Mouse (Mus musculus) layer of hippocampus, adult 18-20 months (tissue): ENCODE results near the gene Hipk4. TPM values are rescaled to one million over a fixed set of nuclear protein-coding genes. Genes with fewer than 3 reads are reported as not detected.
"Not testable (repeated sequence)": the region's sequence is repeated elsewhere in the genome, so short reads cannot be mapped to it uniquely, and the experiment has no call there.

ENCODE experiments used
- DNase-seq, 2 experiments: peaks; one replicate each; pipeline ENCODE4 v3.0.0; 2022; ENCODE audit warnings: low spot score in 2 of 2
- total RNA-seq, 2 experiments: library from RNA; stranded (reverse); gene quantifications; 2 replicates each; pipeline ENCODE4 v1.2.3; 2021

The Hipk4 gene
- total RNA-seq, 2 experiments from 2014 or later = not detected

GRCm38 (mm10) chr7:27494659-27495367 is 28.3 kb upstream of the Hipk4 start:
- not testable (repeated sequence) for DNase-seq

DNA sequence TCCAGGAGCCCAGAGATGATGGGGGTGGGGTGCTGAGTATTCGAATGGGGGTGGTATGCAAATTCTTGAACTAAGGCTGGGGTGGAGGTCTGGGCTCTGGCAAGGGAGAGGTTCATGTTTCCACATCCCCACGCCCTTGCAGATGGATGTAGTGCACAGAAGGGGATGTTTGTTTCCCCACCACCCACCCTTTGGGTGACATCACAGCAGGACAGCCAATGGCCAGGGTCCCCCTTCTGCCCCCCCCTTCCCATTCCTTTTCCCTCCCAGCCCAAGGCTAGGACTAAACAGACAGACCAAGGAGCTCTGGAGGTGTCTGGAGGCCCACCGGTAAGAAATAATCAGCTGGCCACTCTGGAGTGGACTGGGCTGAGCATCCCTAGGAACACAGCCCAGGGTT is 24.0 kb upstream of the Hipk4 start, which contains the start of gene Prx:
TSS of gene Prx (plus strand) at position 289 of the 400 bp plus-strand sequence.
- DNase-seq = no peak

GRCm38 (mm10) chr7:27501620-27502019 is 21.4 kb upstream of the Hipk4 start:
- DNase-seq = no peak

DNA sequence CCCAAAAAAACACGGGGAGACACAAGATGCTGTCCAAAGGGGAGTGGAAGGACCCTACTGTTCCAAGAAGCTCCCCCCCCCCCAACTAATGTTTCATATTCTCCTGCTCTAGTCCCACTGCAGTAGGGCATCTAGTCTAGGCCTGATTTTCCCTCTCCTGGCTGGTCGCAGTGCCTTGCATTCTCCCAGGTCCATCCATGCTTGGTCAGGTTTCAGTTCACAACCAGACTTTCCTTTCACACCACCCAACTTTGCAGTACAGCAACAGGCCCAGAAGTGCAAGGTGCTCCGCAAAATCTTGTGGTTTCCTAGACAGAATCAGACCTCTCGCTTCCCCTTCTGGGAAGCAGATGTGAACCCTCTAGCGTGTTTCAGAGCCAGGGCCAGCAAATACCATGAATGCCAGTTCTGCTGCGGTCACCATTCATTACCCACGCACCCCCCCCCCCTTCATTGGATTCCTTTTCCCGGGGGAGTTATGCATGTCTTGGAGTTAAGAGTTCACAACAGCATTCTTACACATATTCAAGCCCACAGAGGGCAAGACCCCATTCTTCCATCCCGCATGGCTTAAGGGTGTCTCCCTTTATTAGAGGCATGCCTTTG is 16.2 kb upstream of the Hipk4 start:
- DNase-seq = no peak

- peak; percentile 81 to 90 for DNase-seq
Measured at GRCm38 (mm10) chr7:27507711-27508647, 15.1 kb upstream of the Hipk4 start.

- DNase-seq = peak in 1 of 2 experiments; percentile 58
Measured at GRCm38 (mm10) chr7:27508648-27509005, 14.4 kb upstream of the Hipk4 start.

DNA sequence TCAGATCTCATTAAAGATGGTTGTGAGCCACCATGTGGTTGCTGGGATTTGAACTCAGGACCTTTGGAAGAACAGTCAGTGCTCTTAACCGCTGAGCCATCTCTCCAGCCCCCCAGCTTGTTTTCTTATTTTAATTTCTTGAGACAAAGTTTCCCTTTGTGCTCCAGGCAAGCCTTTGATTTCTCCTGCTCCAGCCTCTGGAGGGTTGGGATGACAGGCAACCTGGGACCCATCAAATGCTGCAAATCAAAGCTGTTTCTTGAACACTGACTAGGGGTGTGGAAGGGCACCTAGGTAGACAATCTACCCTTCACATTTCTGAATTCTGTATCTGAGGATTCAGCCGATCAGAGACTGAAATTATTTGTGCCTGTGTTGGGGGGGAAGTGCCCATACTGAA is 12.3 kb upstream of the Hipk4 start:
- DNase-seq = no peak

DNA sequence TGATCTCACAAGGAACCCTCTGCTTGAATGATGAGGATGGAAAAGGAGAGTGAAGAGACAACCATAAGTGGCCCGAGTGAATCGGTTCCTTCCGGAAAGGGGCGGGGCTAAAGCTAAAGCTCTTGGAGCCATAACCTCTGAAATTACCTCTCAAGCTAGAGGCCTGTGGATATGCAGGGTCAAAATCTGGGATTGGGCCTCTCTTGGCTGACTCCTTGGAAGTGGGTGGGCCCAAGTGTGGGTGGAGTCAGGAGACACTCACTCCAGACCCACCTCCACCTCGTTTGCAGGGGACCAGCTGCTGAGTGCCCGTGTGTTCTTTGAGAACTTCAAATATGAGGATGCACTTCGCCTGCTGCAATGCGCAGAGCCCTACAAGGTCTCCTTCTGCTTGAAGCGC is 8.1 kb upstream of the Hipk4 start:
- DNase-seq = no peak

DNA sequence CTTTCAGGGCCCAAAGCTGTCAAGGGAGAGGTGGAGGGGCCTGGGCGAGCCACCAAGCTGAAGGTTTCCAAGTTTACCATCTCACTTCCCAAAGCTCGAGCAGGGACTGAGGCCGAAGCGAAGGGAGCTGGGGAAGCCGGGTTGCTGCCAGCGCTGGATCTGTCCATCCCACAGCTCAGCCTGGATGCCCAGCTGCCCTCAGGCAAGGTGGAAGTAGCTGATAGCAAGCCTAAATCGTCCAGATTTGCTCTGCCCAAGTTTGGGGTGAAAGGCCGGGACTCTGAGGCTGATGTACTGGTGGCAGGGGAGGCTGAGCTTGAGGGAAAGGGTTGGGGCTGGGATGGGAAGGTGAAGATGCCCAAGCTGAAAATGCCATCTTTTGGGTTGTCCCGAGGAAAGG is 4.8 kb upstream of the Hipk4 start:
- no peak for DNase-seq

DNA sequence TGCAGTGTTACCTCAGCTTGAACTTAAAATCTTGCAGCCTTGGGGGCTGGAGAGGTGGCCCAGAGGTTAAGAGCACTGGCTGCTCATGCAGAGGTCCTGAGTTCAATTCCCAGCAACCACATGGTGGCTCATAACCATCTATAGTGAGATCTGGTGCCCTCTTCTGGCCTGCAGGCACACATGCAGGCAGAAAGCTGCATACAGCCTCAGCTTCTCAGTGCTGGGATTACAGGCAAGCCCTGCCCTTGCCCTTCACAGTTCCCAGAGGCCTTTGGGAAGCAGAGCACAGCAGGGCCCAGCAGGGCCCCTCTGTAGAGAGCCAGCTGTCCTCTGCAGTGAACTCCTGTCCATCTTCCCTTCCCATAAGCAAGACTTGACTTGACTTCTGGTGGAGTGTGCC is 3.0 kb upstream of the Hipk4 start:
- no peak for DNase-seq

DNA sequence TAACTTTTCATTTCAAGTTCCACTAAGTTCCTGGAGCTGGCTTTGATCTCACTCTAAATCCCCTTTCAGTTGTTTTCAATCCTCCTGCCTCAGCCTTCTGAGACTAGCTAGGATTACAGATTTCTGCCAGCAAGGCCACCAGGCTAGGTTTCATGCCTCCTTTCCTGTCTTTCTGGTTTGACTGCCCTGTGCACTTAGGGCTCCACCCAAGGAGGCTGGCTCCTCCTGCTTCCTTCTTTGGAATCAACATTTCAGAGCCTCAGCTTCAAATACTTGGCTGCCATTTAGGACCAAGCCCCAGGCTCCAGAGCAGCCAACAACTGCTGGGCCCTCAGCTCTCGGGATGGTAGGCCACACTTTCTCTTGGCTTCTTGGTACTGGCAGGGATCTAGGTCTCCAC is 2.5 kb upstream of the Hipk4 start:
- DNase-seq = no peak

DNA sequence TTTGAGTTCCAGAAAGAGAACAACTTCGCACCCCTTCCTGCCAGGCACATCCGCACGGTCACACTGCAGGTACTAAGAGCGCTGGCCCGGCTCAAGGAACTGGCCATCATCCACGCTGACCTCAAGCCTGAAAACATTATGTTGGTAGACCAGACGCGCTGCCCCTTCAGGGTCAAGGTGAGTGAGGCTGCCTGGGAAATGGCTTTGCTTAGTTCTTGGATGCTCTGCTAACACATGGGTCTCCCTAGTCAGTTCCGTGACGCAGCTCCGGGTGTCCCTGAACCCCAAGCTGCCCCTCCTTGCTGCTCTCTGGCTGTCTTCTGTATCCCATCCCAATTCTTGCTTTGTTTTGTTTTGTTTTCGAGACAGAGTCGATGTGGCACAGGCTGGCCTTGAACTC is 738 bp downstream of the Hipk4 start:
- no peak for DNase-seq

DNA sequence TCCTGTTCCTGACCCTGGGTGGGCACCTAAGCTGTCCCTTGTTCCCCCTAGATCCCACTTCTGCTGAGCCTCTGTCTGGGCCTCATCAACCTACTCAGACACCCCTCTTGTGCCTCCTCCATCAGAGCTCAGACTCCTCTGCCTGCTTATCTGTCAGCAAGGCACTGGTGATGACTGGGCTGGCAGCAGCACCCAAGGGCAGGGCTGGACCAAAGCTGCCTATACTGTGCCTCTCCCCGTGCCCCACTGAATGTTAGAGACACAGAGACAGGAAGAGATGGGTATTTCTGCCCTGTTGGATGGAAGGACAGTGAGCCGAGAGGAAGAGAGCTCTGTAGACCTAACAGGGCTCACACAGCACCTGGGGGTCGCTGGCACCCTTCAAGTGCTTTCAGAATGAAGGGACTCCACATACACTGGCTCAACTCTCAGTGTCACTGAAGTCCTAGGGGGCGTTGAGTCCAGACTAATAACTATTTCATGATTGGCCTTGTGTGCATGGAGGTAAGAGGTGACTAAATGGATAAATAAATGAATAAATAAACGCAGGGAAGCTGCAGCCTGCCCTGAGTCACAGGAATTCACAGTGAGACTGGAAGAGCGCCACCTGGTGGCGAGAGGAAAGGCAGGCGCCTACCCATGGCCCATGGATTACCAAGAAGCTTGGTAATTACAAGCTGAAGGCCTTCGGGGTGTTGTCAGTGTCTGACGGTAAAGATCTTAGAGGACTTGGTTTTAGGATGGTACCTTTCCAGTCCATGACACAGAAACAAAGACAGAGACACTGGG is 3.2 kb downstream of the Hipk4 start:
- DNase-seq = peak; percentile 62 to 89

DNA sequence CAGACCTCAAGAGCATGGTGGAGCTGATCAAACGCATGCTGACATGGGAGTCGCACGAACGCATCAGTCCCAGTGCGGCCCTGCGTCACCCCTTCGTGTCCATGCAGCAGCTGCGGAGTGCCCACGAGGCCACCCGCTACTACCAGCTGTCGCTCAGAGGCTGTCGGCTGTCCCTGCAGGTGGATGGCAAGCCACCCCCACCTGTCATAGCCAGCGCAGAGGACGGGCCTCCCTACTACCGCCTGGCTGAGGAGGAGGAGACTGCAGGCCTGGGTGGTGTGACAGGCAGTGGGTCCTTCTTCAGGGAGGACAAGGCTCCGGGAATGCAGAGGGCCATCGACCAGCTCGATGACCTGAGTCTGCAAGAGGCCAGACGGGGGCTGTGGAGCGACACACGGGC is 6.0 kb downstream of the Hipk4 start:
- no peak for DNase-seq

- no peak for DNase-seq
Measured at GRCm38 (mm10) chr7:27530937-27531336, 7.9 kb downstream of the Hipk4 start.

- DNase-seq = peak in 1 of 2 experiments; percentile 53
Measured at GRCm38 (mm10) chr7:27531707-27532106, 8.6 kb downstream of the Hipk4 start.

GRCm38 (mm10) chr7:27532480-27533050 is 9.5 kb downstream of the Hipk4 start:
- no peak for DNase-seq

DNA sequence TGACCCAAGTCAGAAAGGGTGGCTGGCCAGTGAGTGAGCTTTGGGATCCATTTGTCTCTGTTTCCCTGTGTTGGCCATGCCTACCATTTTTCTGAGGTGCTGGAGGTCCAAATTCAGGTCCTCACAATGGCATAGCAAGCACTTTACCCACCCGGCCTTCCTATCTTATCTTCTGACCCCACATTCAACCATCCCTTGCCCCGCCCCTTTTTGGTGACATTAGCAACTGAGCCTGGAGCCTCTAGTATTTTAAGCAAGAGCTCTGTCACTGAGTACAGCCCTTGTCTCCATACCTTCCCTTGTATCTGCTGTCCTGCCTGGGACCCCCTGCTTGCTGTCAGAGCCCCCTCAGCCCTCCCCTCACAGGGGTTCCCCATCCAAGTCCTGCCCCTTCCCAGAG is 12.3 kb downstream of the Hipk4 start:
- DNase-seq = no peak

- DNase-seq = no peak
Measured at GRCm38 (mm10) chr7:27536618-27537017, 13.6 kb downstream of the Hipk4 start.

GRCm38 (mm10) chr7:27537998-27538397 is 14.9 kb downstream of the Hipk4 start:
- no peak for DNase-seq

DNA sequence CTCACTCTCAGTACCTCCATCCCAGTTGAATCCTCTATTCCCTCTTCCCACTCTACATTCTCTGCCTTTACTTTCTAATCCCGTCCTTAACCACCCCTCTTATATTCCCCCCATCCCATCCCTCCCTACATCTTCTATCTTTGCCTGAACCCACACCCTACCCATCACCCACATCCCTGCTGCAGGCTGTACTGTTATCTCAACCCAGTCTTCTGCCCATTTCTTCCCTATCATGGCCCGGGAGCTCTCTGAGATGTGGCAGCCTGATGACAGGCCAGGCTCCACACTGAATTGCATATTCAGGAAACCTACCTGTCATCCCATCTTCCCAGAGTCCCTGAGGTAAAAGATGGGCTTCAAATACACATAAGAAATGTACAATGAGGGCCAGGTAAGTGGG is 15.7 kb downstream of the Hipk4 start:
- no peak for DNase-seq
